Mouse (Mus musculus): ENCODE results near the gene Zbtb20.

Gene Zbtb20

DNA sequence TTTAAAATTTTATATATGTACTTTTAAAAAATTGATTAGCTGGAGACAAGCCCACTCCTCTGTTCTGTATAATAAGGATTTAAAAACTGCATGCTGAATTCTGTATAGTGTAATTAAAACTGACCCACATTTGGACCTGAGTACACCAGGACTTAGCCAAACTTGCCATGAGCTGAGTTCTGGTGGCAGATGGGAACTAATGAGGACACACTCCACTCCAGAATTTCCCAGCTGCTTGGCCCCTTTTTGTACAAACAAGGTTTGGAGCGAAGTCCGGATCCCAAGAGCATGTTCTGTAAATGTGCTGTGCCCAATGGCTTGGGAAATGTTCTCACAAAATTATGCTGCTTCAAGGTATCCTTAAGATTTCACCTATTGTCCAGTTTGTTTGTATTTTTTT is 204.7 kb downstream of the Zbtb20 start:
- no peak for DNase-seq (ENCODE audit: low spot score)

DNA sequence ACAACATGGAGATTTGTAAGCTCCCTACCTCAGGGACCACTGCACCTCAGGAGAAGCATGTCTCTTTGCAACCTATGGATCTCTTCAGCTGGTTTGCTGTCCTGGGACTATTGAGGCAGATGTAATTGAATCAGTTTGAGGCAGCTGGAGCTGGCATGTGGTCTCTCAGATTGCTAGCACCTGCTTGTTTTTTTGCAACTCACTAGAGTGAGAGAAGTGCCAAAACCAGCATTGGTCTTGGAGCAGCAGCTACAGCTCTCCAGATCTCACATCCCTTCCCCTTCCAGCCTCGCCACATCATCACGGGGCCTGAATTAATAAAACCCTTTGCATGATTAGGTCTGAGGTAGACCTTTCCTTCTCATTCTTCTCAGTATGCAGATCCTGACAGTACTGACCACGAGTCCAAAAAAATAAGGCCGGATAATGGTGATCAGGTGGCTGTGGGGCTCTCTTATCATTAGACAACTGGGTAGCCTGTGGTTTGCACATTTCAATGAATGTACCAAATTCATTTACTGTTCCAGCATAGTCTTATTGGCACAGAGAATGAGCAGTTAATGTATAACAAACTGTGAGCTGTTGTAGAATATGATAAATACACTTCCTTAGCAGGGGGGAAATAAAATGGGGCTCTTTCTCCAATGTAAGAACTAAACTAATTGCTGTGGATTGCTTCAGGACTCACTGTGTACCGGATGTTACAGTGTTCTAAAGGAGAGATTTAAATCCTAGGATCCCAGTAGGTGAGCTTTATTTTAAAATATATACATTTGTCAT is 205.4 kb downstream of the Zbtb20 start:
- DNase-seq (ENCODE audit: low spot score) = no peak

DNA sequence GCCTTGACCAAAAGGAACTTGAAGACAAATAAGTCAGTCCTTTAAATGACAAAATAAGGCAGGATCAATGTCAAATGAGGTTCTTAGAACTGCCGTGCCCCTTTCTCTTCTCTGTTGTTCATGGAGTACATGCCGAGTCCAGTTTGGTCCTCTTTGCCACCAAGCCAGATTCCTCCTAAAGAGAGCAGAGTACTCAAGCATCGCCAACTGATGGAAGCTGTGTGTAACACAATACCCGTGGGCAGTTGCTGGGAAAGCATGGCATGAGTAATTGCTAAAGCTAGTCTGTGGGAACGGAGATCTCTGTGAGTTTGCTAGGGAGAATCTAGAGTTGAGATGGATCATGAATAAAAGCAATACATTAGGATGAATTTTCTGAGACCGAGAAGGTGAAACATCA is 206.3 kb downstream of the Zbtb20 start:
- no peak for DNase-seq (ENCODE audit: low spot score)

DNA sequence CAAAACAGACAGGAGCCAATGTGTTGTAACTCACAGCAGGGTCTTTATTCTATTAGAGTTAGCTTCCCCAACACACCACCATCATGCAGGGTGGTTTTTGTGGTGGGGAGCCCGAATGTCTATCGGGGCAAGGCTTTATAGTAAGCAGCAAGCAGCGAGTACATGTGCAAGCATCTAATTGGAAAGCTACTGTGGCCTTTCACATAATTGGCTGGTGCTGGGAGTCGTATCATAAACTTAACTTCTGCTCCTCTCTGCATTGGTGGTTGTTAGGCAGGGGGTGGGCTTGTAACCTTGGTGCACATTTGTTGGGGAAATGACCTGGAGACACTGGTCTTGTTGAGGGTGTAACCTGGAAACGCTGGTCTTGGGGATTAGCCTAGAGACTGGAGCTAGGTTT is 207.1 kb downstream of the Zbtb20 start:
- no peak for DNase-seq (ENCODE audit: low spot score)

DNA sequence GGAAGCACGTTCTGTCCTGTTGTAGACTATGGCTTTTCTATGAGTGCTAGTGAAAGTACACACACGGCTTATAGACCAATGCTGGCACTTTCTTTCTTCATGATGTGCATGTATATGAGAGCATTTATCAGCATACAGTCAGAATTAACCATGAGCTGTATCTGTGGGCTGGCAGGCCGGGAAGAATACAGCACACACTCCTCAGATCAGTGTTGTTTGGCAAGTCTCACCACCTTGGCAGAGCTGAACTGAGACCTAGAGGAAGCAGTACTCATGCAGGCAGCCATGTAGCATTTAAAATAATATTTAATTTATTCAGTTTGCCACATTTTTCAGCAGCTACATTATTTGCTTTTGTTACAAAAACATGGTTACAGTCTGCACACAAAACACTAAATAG is 214.5 kb downstream of the Zbtb20 start:
- DNase-seq (ENCODE audit: low spot score) = no peak

DNA sequence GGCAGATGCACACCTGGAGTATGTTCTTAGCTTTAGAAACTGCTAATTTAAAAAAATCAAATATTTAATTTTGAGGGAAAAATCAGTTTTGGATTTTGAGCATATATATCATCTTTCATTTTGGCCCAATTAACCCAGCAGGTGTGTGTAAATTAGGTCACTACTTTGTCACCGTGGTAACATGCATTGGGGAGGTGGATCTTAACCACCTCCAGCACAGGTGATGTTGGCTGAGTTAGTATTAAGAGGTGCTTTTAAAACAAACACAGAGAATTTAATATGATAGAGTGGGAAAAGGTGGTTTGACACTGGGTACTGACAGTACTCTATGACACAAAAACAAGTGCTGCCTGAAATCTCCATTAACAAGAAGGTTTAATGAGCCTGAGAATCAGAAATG is 218.5 kb downstream of the Zbtb20 start:
- DNase-seq (ENCODE audit: low spot score) = no peak

DNA sequence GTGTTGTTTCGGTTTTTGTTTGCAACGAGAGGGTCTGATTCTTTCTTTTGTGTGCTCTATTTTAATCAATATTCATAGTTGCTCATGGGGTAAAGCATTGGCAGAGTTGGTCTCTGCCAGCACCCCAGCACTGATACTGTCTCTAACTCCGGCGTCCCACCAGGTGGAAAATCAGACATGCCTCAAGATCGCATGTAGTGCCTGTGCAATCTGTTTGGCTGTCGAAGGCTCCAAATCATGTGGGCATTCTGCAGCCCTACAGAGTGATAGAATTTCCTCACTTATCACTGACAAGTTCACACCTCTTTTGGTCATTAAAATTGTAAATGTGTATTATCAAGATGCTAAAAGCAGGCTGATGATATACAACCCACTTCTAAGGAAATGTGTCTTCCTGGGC is 219.1 kb downstream of the Zbtb20 start:
- DNase-seq (ENCODE audit: low spot score) = no peak

DNA sequence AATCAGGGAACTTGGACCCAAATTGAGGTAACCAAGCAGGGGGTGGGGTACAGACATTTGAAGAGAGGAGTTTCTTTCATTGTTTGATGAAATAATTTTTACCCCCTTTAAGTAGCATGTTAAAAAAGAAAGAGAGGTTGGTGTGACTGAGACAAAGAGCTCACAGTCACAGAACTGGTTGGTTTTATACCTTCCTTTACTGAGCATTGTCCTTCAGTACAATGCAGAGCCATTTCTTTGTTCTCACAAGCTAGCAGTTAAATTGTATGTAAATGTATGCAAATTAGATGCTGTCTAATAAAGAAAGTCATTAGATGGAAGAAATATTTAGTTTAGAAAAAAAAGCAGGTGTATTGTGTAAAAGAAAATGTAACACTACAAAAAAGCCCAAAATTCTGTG is 220.4 kb downstream of the Zbtb20 start:
- DNase-seq (ENCODE audit: low spot score) = no peak

DNA sequence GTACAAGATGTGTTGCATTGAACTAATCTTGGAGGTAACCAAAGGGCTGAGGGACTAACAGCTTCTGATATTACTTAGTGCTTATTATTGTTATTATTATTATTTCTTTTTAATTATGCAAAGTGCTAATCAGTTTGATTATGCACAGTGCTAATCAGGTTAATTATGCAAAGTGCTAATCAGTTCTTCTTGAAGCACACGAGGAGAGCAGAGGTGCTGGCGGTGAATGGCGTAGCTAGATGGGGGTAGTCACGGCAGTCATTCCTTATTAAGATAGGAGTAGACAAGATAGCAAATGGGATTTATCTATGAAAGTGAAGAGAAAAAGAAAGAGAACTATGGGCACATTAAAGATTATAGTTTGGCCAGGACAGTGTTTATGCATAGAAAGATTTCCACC is 222.5 kb downstream of the Zbtb20 start:
- DNase-seq (ENCODE audit: low spot score) = no peak

DNA sequence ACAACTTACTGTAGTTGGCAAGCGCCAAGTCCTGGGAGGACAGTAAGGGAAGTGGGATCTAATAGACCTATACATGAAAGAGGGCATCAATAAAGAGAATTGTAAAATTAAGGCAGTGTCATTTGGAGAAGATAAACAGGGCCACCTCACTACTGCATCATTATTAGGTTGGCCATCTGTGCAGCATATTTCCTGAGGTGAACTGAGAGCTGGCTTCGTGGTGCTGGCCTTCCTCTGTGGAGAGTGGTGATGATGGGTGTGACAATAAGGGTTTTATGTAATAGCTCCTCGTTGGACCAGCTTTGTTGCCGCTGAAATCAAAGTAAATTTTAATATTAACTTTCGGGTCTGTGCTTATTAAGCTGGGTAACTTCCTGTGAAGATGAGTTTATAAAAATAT is 223.0 kb downstream of the Zbtb20 start:
- DNase-seq (ENCODE audit: low spot score) = no peak

DNA sequence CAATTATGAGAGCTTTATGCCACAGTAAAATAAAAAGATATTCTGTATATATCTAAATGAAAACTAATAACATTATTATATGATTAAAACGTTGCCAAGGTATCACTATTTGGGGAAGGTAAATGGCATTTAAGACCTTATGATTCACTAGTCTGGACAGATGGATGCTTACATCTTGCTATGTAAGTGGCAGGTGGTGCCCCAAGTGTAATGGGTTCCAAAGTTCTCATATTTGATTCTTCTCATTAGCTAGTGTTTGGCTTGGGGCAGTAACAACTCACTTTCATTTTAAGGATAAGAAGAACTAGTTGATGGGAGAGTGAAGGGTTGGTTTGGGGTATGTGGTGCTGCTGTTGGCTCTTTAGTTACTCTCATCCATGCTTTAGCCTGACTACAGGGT is 235.6 kb downstream of the Zbtb20 start:
- no peak for DNase-seq (ENCODE audit: low spot score)

DNA sequence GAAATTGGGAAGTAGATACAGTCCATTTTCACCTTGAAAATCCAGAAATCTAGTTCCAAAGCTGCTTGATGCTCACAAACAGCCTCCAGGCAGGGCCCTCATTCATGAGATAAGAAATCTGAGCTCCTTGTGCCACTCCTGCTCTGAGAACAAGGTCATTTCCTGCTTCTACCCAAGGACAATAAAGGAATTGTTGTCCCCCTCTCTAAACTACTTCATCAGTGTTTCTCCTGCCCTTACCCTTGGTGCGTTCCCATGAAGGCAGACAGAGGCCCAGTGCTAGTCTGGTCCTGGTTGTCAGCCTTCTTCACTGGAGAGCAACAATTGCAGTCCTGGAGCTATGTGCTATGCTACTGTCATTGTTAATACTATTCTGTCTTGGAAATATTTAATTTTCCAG is 238.3 kb downstream of the Zbtb20 start:
- no peak for DNase-seq (ENCODE audit: low spot score)

DNA sequence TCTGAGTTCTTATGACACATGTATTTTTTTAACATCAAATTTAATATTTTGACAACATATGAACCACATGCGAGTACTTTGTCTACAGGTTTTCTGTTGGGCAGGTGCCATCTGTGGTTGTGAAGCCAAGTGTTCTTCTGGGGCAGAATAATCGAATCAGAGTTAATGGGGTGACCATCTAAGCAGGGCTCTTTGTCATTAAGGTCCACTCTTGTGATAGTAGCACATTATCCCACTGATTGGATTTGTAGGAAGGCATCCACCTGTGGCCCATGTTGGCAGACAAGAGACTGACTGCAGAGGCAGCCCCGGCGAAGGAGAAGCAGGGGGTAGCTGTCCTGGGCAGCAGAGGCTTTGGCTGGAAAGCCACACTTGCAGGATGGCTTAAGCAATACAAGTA is 254.3 kb downstream of the Zbtb20 start:
- DNase-seq (ENCODE audit: low spot score) = no peak

DNA sequence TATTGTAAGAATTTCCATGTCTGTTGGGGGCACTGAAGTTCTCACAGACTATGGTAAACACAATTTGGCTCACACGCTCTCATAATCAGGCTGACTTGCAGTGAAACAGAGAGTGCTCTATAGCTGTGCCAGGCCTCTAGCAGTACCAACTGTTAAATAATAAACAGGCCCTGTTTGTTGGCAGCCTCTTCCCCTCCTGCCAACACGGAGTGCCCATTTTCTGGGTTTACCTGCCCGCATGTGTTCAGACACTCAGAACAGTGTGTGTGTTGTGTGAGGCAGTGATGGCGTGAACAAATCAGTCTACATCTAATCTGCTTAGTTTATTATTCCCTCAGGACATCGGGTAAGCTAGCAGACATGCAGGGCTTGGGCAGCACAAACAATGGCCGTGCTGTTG is 254.9 kb downstream of the Zbtb20 start:
- no peak for DNase-seq (ENCODE audit: low spot score)

DNA sequence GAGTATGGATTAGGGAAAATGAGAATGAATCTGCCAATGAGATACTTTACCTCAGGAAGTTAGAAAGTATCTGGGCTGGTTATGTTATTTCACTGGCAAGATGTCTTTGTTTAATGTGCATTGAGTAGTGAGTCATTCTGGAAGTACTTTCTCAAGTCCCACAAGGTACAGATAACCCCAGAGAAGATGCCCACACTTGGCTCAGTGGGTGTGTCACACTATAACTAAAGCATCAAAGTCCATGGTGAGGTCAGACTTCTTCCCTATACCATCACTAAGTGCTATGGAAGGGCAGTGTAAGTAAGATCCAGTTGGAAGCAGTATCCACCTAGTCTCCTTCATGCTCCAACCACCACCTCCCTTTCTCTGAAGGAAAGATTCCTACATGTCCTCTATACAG is 255.4 kb downstream of the Zbtb20 start:
- DNase-seq (ENCODE audit: low spot score) = no peak

DNA sequence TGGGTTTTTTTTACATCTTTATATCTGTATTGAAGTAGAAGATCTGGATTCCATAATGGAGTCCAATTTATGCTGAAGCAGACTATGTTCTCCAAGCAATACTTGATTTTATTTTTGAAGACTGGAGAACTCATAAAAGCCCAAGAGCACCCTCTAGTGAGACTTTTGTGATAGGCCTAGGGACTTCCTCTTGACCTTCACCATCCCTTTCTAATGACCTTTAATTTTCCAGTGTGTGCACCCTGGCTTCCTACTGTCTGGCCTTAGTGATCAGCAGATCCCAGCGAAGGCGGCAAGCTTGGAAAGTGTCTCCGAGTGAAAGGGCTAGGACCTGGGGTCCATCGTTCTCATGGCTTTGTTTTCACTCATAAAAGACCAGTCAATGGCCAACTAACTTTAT is 292.8 kb downstream of the Zbtb20 start:
- peak; percentile 40 for DNase-seq (ENCODE audit: low spot score)

DNA sequence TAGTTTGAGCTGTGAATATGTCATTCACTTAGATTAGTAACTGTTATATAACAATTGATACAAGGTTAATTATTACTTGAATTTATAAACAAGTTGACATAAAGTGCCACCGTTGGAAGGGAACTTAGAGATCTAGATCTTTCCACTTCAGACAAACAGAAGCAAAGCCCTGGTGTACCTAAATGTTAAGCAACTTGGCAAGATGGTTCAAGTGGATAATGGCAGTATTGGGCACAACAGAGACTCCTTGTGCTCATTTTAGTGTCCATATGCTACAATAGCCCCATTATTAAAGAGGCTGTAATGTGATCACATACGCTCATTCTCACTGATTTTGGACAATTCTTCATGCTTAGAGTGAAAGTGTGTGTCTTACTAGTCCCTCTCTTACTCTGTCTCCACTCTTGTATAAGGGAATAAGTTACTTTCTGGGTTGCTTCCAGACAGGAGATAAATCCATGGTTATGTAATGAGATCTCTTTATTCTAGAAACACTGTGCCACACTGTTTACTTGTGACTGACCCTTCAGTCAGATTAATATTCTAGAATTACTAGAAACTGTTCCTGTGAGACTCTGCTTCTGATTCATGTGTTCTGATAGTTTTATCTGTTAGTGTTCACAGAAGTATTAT is 293.7 kb downstream of the Zbtb20 start:
- DNase-seq (ENCODE audit: low spot score) = no peak

DNA sequence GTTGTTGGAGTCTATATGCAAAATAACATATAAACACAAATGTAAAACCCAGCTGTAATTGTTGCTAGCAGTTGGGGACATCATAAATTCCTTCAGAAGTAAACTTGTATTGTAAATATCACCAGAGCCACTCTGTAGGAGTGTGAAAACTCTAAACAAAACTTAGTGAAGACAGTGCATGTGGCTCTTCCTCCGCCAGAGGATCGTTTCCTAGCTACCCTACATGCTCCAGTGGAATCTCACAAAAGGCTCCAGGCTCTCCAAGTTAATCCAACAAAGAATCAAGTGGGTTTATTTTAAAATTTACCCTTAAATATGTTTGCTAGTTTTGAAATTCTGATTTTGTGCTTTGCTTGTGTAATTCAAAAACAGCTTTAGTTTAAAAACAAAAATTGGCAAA is 296.5 kb downstream of the Zbtb20 start:
- no peak for DNase-seq (ENCODE audit: low spot score)

DNA sequence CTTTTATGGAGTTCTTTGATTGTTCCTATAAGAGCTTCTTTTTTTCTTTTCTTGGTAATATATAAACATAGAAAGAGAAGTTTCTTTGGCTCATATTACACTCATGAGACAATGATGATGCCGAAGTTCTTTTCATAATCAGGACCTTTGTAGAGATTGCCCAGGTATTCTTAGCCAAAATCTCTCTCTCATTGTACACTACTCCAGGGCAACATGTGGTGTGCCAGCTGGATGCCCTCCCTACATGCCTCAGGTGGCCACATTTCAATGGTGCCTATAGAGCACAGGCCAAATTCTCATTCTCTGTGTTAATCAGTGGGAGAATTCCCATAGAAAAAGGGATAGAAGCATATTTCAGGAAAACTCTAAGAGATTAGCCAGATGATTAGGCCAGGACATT is 297.2 kb downstream of the Zbtb20 start:
- no peak for DNase-seq (ENCODE audit: low spot score)

DNA sequence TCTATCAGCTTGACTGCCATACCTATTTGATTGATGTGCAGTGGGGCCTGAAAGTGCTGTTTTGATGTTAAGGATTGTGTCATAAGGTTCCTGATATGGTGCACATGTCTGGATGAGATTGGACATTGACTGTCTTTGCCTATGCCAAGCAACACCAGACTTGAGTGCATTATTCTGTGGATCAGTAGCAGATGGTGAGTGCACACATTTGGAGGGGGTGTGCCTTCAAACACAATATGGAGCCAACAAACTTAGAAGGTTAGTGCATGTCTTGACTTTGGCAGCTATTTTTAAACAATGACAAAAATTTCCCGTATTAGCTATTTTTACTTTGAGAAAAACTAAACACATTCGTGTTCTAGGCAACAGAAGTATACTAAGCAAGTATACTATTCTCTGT is 299.1 kb downstream of the Zbtb20 start:
- DNase-seq (ENCODE audit: low spot score) = no peak

DNA sequence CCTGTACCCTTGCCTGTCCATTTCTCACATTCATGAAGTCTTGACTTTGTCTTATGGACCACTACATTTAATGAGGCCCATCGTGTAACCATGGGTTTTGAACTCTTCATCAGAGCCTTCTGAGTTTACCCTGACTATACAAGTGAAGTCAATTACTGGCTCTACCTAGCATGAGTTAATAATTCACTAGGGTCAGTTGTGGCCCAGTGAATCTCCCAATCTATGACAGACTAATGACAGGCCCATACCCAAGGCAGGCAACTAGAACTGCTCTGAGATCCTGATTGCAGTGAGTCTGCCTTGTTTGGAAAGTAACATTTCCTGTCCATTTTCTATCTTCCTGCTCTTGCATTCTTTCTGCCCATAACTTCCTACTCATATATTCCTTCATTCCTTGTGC is 305.4 kb downstream of the Zbtb20 start:
- no peak for DNase-seq (ENCODE audit: low spot score)

DNA sequence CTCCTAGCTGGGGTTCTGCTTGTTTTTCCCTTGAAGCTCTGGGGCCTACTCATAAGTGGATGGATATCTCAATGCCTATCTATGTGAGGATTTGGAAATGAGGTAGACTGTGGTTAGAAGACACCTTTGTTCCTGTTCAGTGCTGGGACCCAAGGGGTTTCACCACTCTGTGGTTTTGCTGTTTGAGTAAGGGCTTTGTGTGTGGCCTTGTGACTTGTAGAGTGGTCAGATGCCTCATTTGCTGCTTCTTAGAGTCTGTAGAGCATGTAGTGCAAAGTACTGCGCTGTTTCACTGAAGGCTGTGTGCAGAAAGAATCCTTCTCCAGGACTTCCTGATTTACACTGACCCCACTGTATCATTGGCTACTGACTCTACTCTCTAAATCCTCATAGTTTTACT is 314.7 kb downstream of the Zbtb20 start:
- DNase-seq (ENCODE audit: low spot score) = no peak

DNA sequence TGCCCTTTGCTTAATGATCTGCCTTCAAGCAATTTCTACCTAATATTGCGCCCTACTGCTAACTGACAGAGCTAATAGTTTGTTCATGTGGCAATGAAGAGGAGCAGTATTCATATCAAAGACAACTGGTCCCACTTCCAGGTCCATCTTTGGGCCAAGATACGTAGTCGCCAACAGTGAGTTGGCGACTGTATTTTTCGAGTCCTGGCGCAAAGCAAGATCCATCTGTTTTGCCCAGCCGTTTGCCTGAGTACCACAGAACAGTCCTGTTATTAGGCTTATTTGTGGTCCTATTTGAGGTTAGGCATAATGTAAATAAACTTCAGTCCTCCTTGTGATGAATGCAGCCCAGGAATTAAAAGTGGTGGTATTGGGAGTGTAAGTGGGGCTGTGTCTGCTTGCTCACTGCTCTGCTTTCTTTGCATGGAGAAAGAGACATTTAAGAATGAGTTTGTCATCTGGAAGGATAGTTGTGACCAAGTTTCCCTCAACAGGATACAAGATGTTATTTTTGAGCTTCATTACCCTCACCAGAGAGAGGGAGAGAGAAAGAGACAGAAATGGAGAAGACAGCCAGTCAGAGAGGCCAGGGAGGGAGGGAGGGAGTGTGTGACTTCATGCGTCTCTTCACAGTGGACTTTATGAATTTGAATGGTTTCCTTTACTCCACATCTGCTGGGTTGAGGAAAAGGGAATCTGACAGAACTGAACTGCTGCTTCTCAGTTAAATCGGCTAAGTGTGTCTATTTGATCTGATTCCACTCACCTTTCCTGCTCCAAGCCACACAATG is 315.6 kb downstream of the Zbtb20 start:
- DNase-seq (ENCODE audit: low spot score) = no peak

Data from testis, postnatal 10 days (tissue).